Mouse (Mus musculus) lung, adult 2 months (tissue): ENCODE results near the gene Gm44790. TPM values are rescaled to one million over a fixed set of nuclear protein-coding genes. Genes with fewer than 3 reads are reported as not detected.
A peak's percentile ranks its signal among the peaks of the same experiment; 100 is the strongest.

Experiments
- DNase-seq: peaks from one replicate; pipeline ENCODE4 v3.0.0; 2022
- H3K4me1 ChIP-seq: fragments of 200-500 bp; 2 replicates; pipeline ENCODE4 v1.6.1; 2011; ENCODE audit warnings: low read length; ENCODE audit not compliant: control insufficient read depth, insufficient read depth
- H3K4me3 ChIP-seq: fragments of 200-500 bp; replicated peaks from 2 replicates; pipeline ENCODE3; 2011; ENCODE audit warnings: low read depth, mild to moderate bottlenecking, control low read depth, low read length; ENCODE audit errors: extremely low read depth
- CTCF ChIP-seq: fragments of 200-500 bp; IDR thresholded peaks from 2 replicates; pipeline ENCODE4 v1.5.1; 2011; ENCODE audit warnings: mild to moderate bottlenecking, low read length, control low read depth; ENCODE audit not compliant: insufficient read depth
- POLR2A ChIP-seq: fragments of 200-500 bp; IDR thresholded peaks from 2 replicates; pipeline ENCODE4 v1.6.1; 2011; ENCODE audit warnings: low read depth, mild to moderate bottlenecking, control low read depth, low read length, borderline replicate concordance; ENCODE audit errors: extremely low read depth
- WGBS: fragments of 180-500 bp; shearing (Covaris S2); methylation state at CpG from one replicate; pipeline ENCODE4 v1.1.7; 2018; 5-methylcytosine and 5-hydroxymethylcytosine counted together
- polyA plus RNA-seq: library from polyadenylated mRNA; depleted of rRNA; stranded (reverse); fragments of >200 nt; gene quantifications from 2 replicates; pipeline ENCODE4 v1.2.3, GENCODE M21; 2012

Gm44790 gene
- polyA plus RNA-seq, 1 experiment = 6.9 TPM

DNA sequence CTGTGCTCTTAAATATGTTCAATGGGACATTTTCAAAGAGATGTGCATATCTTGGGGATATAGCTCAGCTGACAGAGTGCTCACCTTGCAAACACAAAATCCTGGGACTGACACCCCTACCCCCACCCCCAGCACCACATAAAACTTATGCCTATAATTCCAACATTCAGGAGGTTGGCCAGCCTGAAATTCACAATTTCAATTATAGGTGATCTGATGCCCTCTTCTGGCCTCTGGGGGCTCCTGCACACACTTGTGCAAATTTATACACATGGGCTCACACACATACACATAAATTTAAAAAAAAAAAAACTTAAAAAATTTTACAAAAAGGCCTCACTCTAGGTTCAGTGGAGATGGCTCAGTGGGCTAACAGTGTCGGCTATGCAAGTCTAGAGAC is 33.3 kb upstream of the Gm44790 start:
- 100% methylated on average over 1 of the region's 1 CpGs for WGBS
- Histone ChIP-seq H3K4me1 (0 out of 2 replicates have a peak, but pooled peaks cover 3% of the 10 kb centered on the region), H3K4me3 (no peak overlapping the region)
- TF ChIP-seq POLR2A = no peak
- no peak for TF ChIP-seq CTCF
- DNase-seq = no peak

GRCm38 (mm10) chr6:86394078-86394720 is 32.3 kb upstream of the Gm44790 start:
- no peak for DNase-seq
- Histone ChIP-seq H3K4me3 (no peak overlapping the region), H3K4me1 (0 out of 2 replicates have a peak, but pooled peaks cover 3% of the 10 kb centered on the region)
- TF ChIP-seq CTCF (no peak), POLR2A (no peak)
- 83% methylated on average over 17 of the region's 17 CpGs for WGBS

DNA sequence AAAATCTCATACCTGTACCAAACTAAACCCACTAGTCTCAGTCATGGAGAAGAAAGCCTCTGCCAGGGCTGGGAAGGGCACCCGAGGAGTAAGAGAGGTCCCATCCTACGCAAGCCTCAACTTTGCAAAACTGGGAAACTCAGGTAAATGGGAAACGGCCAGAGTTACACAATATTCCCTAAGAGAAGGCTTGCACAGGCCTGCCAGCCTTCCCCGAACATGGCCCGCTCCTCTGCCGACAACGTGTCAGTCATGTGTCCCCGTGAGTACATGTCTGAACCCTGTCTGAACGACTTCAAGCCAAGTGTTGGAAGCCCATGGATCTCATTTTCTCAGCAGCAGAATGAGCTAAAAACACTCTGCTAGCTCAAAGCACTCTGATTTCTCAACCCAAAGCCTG is 31.4 kb upstream of the Gm44790 start:
- no peak overlapping the region for H3K4me3 ChIP-seq
- H3K4me1 ChIP-seq = 0 out of 2 replicates have a peak, but pooled peaks cover 3% of the 10 kb centered on the region
- DNase-seq = no peak
- TF ChIP-seq CTCF (no peak), POLR2A (no peak)
- 88% methylated on average over 9 of the region's 9 CpGs for WGBS

- WGBS = 19% methylated on average over 10 of the region's 10 CpGs
- TF ChIP-seq CTCF = no peak
- no peak for TF ChIP-seq POLR2A
- H3K4me1 ChIP-seq = 0 out of 2 replicates have a peak, but pooled peaks cover 3% of the 10 kb centered on the region
- DNase-seq = no peak
- peak overlapping the region; percentile 89 for H3K4me3 ChIP-seq
Measured at GRCm38 (mm10) chr6:86395969-86396368, 30.5 kb upstream of the Gm44790 start.

DNA sequence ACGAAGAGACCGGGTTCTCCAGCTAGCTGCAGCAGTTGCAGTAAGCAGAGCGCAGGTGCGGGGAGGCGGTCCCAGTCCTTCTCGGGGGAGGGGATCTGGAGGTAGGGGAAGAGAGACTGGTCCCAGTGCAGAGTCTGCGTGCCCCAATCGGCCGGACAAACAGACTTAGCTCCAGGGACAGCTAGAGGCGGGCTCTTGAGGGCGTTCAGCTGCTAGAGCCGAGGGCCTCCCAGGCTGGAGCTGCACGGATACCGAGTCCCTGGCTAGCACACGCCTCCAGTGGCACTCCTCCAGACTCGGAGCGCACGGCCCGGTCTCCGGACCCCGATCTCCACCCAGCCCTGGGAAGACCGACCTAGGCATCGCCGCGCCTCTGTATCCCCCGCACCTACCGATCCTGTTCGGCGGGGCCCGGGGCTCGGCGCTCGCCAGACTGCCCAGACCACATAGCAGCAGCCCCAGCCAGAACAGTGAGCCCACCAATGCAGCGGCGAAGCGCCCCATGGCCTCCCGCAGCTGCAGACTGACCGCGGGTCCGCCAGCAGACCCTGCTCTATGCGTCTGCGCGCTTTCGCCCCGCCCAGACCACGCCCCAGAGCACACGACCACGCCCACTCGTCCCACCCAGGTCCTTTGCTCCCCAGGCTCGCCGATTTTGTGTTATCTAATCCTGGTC is 29.7 kb upstream of the Gm44790 start, which contains the start of gene Pcyox1:
TSS of gene Pcyox1 (minus strand) at position 574 of the 676 bp plus-strand sequence.
- WGBS = under 1% methylated on average over 51 of the region's 51 CpGs
- Histone ChIP-seq H3K4me3 (peak within 1 kb of the TSS; percentile 89), H3K4me1 (0 out of 2 replicates have a peak, but pooled peaks cover 3% of the 10 kb centered on the region)
- TF ChIP-seq CTCF (no peak), POLR2A (peak; percentile 94)
- DNase-seq = peak; percentile 91

- no peak for TF ChIP-seq POLR2A
- TF ChIP-seq CTCF = no peak
- H3K4me1 ChIP-seq = 0 out of 2 replicates have a peak, but pooled peaks cover 3% of the 10 kb centered on the region
- no peak for DNase-seq
- peak overlapping the region; percentile 89 for H3K4me3 ChIP-seq
- under 1% methylated on average over 14 of the region's 14 CpGs for WGBS
Measured at GRCm38 (mm10) chr6:86397257-86397980, 29.0 kb upstream of the Gm44790 start.

DNA sequence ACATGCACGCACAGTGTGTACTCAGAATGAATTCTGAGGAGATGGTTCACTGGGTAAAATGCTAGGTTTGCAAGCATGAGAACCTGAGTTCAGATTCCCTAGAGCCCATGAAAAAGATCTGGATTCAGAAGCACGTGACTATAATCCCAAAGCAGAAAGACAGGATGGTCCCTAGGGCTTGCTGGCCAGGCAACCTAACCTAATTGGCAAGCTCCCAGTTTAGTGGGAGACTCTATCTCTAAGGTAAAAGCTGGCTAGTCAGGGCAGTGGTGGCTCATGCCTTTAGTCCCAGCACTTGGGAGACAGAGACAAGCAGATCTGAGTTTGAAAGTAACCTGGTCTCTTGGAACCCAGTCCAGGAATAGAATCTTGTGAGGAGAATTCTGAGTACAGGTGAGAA is 27.5 kb upstream of the Gm44790 start:
- 86% methylated on average over 2 of the region's 2 CpGs for WGBS
- no peak for DNase-seq

DNA sequence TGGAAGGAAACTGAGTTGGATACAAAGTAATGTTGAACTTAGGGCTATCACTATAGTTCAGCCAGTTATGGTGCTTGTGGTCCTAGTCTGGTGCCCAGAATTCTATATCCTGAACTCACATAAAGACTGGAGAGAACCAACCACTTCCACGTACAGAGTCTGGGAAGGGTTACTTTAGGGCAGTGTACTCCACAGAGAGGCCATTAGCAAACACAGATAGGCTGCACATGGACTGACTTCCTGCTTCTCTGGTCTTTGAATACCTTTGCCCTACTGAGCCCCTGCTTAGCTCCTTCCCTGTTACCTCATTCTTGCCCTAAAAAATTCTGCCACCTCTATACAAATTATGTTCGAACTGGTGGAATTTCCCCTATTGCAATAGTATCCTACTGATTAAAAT is 26.5 kb upstream of the Gm44790 start:
- no peak for DNase-seq
- TF ChIP-seq CTCF (no peak), POLR2A (no peak)
- Histone ChIP-seq H3K4me3 (no peak overlapping the region), H3K4me1 (peaks cover 3% of the 10 kb centered on the region; the same call in 1 of the 2 replicates)
- WGBS = 63% methylated on average over 2 of the region's 2 CpGs

More for the DNA sequence above, 27.5 kb upstream of the Gm44790 start:
- TF ChIP-seq CTCF = no peak
- TF ChIP-seq POLR2A = no peak
- Histone ChIP-seq H3K4me1 (0 out of 2 replicates have a peak, but pooled peaks cover 3% of the 10 kb centered on the region), H3K4me3 (no peak overlapping the region)

DNA sequence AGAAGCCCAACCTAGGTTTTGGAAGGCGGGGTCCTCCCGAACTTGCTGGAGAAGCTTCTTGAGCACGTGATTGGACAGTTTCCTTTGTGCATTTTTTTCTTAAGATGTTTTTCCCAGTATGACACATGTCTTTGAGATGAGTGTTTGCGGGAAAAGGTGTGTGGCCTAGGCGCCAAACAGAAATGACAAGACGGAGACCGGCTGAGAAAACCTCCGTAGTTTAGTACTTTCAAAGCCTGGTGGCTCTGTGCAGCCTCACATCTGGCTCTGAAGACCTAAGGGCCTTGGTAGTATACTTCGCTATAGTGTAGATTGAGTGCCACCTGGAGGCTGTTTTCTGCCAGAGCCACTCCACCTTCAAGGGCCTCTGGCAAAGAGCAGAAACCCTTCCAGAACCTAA is 25.5 kb upstream of the Gm44790 start:
- TF ChIP-seq CTCF (peak; percentile 66), POLR2A (no peak)
- Histone ChIP-seq H3K4me3 (no peak overlapping the region), H3K4me1 (peaks cover 6% of the 10 kb centered on the region; the same call in 1 of the 2 replicates)
- DNase-seq = peak; percentile 71
- WGBS = 1% methylated on average over 9 of the region's 9 CpGs
